In genomic region chr9:121633306-121633705, GRCm38 (mm10) we compare ENCODE assay signal across 22 mouse cellular contexts. TPM values are rescaled to one million over a fixed set of nuclear protein-coding genes. Genes with fewer than 3 reads are reported as not detected.
"Had no signal": no experiment of that assay in that cellular context is flagged by ENCODE, and none has a peak within 500 bp of the region (broad histone marks: within the 10 kb centered on the region; RNA-seq: fewer than 3 reads in every experiment).

No protein-coding gene starts in this region.

- DNase-seq: kidney, adult 18-20 months; kidney, adult 9 months; kidney, postnatal 14 days; kidney, postnatal 4 days; left cerebral cortex, postnatal 4 days; liver, postnatal 0 days; right cerebral cortex, adult 18-20 months; right cerebral cortex, postnatal 14 days; right cerebral cortex, postnatal 4 days; spleen, adult 18-20 months; thymus, postnatal 25 days had no signal

- H3K9ac ChIP-seq: limb, embryonic 12.5 days; limb, embryonic 15.5 days; liver, embryonic 14.5 days; liver, postnatal 0 days; lung, embryonic 15.5 days; midbrain, embryonic 15.5 days; neural tube, embryonic 12.5 days; neural tube, embryonic 15.5 days; stomach, embryonic 15.5 days had no signal

- H3K4me2 ChIP-seq: limb, embryonic 12.5 days; limb, embryonic 15.5 days; liver, embryonic 11.5 days; lung, embryonic 15.5 days; midbrain, embryonic 15.5 days; neural tube, embryonic 12.5 days; neural tube, embryonic 15.5 days; stomach, embryonic 15.5 days had no signal

- H3K36me3 ChIP-seq: limb, embryonic 12.5 days; limb, embryonic 15.5 days; lung, embryonic 15.5 days; midbrain, embryonic 10.5 days; midbrain, embryonic 15.5 days; neural tube, embryonic 12.5 days; neural tube, embryonic 15.5 days; stomach, embryonic 15.5 days had no signal

- H3K27me3 ChIP-seq: midbrain, embryonic 15.5 days; neural tube, embryonic 15.5 days; stomach, embryonic 15.5 days had no signal

- H3K4me1 ChIP-seq: lung, embryonic 15.5 days; midbrain, embryonic 15.5 days; neural tube, embryonic 12.5 days; neural tube, embryonic 15.5 days; stomach, embryonic 15.5 days had no signal

- H3K4me3 ChIP-seq: limb, embryonic 12.5 days; limb, embryonic 15.5 days; lung, embryonic 15.5 days; megakaryocyte, embryonic 14.5 days; midbrain, embryonic 10.5 days; midbrain, embryonic 15.5 days; neural tube, embryonic 12.5 days; neural tube, embryonic 15.5 days; stomach, embryonic 15.5 days had no signal

- H3K27ac ChIP-seq: limb, embryonic 12.5 days; limb, embryonic 15.5 days; liver, embryonic 14.5 days; lung, embryonic 15.5 days; midbrain, embryonic 10.5 days; midbrain, embryonic 15.5 days; neural tube, embryonic 12.5 days; neural tube, embryonic 15.5 days; stomach, embryonic 15.5 days had no signal

- H3K9me3 ChIP-seq: limb, embryonic 12.5 days; limb, embryonic 15.5 days; lung, embryonic 15.5 days; midbrain, embryonic 10.5 days; midbrain, embryonic 15.5 days; neural tube, embryonic 12.5 days; neural tube, embryonic 15.5 days; stomach, embryonic 15.5 days had no signal

- ATAC-seq: liver, postnatal 0 days; midbrain, embryonic 15.5 days had no signal

RNA-seq across cellular contexts. Expression of gene Lyzl4, which starts 8.6 kb away (rescaled TPM):
- polyA plus RNA-seq: limb, embryonic 12.5 days; liver, embryonic 11.5 days; lung, embryonic 15.5 days; midbrain, embryonic 10.5 days; neural tube, embryonic 12.5 days; neural tube, embryonic 15.5 days had no signal
